Mouse (Mus musculus) activated CD4-positive, CD25-positive, alpha-beta regulatory T cell, adult 4 months (primary cell): ENCODE data around the gene Zbtb6. TPM values are rescaled to one million over a fixed set of nuclear protein-coding genes. Genes with fewer than 3 reads are reported as not detected.

Experiments
- ATAC-seq: one replicate; pipeline ENCODE4 v1.8.0; 2017
- polyA plus RNA-seq, 2 experiments: library from polyadenylated mRNA; unstranded; fragments of 100-300 nt; shearing (Covaris generic); gene quantifications; one replicate each; pipeline ENCODE4 v1.2.1; 2017

The Zbtb6 gene
- polyA plus RNA-seq = 1 to 10 TPM; 3.0 to 5.9 TPM

DNA sequence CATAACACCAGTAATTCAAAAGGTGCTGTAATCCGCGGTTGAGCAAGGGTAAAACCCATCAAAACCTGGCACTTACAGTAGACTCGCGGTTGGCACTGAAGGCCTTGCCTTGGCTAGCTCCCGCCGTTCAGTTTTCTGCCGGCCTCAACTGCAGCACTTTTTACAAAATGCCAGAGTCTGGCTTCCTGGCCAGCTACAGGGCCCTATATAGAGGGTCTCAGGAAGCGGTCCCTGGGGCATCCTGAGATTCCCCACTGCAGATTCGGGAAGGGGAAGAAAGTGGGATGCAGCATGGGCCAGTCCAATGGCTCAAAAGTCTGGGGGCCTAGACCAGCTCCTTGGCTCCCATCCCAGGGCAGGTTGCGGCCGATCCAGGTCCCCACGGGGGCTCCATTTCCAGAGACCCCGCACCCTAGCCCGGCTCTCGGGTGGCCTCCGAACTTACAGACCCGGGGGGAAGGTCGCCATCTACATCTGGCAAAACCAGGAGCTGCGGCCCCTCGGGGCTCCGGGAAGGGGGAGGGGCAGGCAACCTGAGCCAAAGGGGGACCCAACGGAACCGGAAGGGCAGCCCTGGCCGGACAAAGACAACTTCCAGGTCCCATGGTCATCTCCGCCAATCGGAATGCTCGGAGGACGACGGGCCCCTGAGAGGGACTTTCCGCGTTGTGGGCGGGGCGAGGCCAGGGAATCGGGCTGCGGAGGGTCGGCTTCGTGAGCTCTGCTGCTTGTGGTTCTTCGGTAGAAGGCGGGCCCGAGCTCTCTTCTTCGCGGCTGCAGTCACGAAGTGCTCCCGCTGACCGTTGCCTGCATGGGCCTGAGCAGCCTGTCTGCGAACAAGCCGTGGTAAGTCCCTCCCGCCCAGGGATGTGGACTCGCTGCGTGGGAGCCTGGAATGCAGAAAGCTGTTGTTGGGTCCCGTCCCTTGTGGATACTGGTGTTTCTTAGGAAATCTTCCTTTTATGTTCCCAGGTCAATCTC lies at the start of gene Zbtb6, which contains the start of the genes Zbtb26 and Rabgap1:
Zbtb6 (minus strand) TSS at position 561 of the 981 bp plus-strand sequence.
Zbtb26 (minus strand) TSS at position 525 of the 981 bp plus-strand sequence.
Rabgap1 (plus strand) TSS at position 669 of the 981 bp plus-strand sequence.
- peak; percentile 96 for ATAC-seq

DNA sequence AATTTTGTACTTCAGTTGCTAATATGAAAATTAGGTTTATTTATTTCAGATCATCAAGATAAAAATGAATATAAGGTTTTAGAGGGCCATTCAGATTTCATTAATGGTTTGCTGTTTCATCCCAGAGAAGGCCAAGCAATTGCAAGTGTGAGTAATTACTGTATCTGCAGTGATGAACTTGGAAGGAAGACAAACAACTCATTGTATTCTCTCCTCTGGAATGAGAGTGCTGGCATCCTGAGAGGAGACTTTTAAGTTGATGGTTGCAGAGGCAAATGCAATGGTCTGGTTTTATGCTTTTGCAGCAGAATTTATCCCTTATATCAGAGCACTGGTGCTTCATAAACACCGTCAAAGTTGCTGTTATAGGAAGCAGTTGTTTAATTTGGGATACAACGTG lies 46.0 kb upstream of the Zbtb6 start:
- no peak for ATAC-seq

DNA sequence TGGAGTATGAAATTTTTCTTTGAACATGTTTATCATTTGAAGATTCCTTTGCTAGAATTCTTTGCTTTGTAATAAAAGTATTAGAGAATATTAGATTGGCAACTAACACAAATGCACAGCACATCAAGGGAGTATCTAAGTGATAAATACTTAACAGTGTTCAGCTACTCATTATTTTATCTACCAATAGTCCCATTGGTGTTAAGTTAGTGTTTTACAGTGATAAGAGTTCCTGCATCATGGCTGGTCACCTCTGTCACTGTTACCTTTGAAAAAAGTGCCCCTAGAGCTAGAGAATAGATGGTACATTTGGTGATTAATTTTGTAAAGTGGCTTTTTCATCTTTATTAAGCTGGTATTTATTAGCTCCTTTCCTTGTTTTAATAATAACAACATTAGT lies 43.4 kb upstream of the Zbtb6 start:
- ATAC-seq = no peak

DNA sequence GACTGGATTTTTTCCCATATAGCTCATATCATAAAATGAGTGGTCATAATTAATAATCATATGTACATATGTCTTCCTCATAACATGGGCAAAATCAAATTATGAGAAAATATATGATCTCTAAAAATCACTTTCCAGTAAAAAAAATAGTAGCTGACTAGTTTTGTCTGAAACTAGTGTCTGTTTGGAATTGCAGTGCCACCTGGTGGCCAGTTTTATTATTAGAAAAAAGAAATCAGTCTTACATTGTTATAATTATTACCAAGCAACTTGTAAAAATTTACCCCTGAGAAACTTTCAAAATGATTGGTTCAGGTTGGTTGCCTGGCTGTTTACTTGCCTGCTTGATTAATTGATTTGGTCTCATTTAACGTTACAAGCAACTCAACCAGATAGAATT lies 42.4 kb upstream of the Zbtb6 start:
- ATAC-seq = no peak

DNA sequence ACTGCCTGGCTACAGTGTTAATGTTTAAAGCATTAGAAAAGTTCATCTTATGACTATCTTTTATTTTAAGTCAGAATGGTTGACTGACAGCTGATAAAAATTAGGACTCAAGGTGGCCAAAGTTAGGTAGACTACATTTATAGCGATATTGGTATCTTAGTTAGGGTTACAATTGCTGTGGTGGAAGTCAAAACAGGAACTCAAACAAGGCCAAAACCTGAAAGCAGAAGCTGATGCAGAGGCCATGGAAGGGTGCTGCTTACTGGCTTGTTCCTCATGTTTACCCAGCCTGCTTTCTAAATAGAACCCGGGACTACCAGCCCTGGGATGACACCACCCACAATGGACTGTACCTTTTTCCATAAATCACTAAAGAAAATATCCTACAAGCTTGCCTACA lies 41.2 kb upstream of the Zbtb6 start:
- no peak for ATAC-seq

DNA sequence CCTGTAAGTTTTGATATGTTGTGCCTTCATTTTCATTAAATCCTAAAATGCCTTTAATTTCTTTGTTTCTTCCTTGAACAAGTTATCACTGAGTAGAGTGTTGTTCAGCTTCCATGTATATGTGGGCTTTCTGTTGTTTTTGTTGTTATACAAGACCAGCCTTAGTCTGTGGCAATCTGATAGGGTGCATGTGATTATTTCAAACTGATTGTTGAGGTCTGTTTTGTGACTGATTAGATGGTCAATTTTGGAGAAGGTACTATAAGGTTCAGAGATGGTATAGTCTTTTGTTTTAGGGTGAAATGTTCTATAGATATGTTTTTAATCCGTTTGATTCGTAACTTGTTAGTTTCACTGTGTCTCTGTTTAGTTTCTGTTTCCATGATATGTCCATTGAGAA lies 37.1 kb upstream of the Zbtb6 start:
- ATAC-seq = no peak

DNA sequence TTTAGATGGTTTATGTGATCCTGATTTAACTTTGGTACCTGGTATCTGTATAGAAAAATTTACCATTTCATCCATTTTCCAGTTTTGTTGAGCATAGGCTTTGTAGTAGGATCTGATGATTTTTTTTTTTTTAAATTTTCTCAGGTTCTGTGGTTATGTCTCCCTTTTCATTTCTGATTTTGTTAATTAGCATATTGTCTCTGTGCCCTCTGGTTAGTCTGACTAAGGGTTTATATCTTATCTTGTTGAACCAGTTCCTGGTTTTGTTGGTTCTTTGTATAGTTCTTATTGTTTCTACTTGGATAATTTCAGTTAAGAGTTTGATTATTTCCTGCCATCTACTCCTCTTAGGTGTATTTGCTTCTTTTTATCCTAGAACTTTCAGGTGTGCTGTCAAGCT lies 36.6 kb upstream of the Zbtb6 start:
- ATAC-seq = no peak

DNA sequence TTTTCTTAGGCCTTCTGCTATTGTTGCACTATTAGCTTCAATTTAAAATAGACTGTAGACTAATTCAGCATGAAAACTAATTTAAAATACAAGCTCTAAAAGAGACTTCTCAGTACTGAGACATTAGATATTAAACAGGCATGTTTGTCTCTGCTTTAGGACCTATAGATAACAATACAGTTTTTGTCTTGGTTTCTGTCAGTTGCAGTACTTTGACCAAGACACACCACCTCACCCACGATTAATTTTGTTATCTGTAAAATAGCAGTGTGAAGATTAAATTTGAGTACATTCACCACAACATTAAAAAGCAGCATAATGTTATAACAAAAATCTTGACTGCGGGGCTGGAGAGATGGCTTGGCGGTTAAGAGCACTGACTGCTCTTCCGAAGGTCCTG lies 23.3 kb upstream of the Zbtb6 start:
- ATAC-seq = no peak

DNA sequence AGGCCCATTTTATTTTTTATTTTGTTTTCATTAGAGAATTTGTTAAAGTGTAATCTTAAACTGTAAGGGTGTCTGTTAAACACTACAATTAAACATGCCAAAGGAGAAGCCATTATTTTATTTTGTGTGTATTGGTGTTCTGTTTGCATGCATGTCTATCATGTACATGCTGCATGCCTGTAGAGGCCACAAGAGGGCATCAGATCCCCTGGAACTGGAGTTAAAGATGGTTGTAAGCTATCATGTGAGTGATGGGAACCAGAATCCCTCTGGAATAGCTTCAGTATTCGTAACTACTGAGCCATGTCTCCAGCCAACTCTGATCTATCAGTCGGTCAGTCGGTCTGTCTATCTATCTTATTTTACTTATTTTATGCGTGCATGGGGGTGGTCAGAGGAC lies 17.7 kb upstream of the Zbtb6 start:
- ATAC-seq = no peak

DNA sequence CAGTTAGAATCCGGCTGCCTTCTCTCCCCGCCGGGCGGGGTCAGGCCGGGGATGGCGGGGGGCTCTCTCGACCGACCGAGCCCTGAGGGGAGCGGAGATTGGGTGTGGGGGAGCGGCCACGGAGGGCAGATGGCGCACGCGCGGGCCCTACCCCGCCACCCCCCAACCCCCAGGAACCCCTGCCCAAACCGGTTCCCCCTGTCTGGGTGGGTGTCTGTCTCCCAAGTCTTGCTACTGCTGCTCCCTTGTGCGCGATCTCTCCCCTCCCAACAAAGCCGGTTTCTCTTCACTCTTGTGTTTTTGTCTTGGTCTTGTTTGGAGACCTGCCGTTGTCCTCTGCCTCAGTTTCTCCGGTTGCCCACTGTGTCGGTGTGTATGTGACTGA lies 9.4 kb upstream of the Zbtb6 start:
- peak; percentile 30 for ATAC-seq

DNA sequence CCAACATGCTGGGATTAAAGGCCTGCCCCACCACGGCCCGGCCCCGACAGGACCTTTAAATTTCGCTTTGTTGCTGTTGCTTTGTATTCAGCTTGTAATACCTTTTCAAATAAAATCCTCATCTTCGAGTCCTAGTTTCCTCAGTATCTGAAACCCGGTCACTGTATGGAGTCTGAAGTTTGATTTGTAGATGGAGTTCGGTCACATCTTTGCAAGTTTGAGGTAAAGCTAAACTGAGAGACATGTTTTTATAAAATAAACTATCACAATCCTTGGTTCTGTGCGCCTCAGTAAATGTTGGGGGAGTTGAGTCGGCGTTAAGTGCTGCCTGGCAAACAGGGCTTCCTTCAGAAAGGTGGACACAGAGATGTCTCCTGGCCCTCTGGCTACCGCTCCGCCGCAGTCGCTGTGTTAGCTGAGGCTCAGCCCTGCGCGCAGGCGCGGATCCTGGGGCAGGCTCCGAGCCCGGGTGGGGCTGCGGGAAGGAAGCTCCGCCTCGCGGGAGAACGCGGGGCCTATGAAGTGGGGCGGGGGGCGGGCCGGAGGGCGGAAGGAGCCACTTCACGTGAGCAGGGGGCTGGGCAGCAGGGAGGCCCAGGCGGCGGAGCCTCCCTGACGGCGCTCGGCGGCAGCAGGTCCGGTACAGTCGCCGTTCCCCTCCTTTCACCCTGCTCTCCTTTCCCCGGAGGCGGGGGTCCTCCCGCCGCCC lies 8.8 kb upstream of the Zbtb6 start:
- ATAC-seq = peak; percentile 95

DNA sequence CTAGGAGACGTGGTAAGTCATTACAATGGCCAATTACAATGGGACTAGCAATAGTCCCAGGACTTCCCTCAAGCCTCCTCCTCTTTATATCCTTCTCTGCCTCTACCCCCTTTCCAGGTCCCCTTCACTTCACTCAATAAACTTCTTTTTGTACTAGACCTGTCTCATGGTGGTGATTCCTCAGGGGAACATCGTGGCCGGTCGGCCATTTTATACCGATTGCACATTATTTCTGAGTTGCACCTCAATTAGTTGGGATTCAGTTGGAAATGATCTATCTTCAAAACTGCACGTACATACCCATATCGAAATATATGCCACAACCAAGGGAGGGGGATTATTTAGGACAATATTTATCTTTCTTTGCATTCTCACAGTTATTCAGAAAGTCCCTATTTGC lies 11.4 kb downstream of the Zbtb6 start:
- ATAC-seq = no peak

DNA sequence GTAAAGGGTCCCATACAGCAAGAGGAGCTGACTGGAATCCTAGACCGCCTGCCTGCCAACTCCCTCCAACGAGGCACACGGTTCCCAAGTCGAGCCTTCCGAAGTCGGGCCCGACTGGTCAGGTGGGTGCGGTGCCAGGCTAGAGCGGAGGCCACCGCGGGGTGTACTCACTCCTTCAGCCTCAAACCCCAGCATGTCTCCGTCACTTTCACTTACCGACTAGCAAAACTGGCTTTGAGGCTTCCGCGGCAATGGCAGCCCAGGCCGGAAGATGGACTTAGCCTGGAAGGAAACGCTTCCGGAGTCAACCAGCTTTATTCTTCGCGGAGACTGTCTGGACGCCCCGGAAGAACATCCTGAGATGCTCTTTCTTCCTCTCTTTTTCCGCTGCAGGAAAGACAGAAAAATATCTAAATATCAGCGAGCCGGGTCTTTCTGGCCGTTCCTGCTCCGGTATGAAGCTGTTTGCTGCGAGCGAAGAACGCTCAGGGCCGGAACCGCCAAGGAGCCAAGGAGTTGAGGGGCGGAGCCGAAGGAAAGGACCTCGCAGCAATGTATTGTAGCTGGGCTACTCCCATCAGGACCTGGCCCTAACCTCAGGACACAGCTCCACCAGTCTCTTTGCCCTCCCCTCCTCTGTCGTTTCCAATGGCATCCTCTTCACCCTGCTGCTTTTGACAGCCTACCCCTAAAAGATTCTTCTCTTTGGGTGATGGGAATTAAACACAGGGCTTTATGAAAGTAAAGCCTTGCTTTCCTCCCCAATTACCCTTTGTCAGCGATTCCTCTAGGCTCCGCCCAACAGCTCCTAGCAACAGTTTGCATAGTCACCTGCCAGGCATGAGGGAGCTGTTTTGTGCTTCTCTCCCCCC lies 12.1 kb downstream of the Zbtb6 start:
- ATAC-seq = peak; percentile 96

DNA sequence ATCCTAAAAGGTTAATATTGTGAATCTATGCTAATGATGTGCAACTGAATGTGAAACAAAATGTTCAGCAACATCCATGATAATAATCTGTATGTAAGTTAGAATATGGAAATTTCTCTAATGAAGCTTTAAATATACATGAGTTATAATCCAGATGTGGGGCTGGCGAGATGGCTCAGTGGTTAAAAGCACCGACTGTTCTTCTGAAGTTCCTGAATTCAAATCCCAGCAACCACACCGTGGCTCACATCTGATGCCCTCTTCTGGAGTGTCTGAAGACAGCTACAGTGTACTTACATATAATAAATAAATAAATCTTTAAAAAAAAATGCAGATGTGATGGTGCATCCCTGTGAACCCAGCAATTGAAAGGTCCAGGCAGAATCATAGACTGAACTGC lies 19.3 kb downstream of the Zbtb6 start:
- no peak for ATAC-seq

DNA sequence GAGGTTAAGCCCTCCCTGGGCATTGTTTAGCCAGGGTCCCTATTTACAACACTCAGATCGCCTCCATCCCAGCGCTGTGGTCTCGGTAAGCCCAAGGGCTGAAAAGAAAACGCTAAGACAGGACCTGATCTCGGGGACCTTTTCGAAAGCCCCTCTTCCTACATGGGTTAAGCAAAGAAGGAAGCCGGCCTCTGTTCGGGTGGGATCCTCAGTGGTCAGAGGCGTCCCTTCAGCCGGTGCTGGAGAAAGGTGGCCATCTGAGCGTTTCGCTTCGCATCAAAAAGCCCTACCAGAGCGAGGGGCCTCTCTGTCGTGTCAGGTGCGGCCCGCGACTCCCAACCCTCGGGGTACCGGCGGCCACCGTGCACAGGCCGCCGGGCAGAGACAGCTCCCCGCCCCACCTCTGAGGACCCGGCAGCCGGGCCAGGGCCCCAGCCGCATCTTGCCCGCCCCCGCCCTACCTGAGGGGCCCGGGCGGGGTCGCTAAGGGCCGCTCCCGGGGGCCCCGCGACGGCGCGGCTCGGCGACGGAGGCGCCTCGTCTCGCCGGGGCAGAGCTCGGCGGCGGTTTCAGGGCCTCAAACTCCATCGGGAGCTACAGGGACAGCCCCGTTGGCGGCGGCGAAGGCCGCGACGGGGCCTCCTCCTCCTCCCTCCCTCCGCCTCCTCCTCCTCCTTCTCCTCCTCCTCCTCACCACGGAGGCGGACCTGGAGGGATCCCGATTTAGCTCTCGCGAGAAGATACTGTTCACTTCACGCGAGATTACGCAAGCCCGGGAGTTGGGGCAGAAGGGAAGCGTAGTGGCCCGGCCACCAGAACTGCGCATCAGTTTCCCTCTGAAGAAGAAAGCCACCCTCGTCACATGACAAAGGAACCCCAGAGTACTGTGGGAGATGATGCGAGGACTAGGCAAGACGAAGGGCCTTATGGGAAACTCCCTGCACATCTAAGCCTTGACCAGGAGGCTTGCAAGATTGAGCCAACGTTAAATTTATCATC lies 20.4 kb downstream of the Zbtb6 start, which contains the start of gene Rc3h2:
Rc3h2 (minus strand) TSS at position 598 of the 999 bp plus-strand sequence.
- peak; percentile 99 for ATAC-seq

DNA sequence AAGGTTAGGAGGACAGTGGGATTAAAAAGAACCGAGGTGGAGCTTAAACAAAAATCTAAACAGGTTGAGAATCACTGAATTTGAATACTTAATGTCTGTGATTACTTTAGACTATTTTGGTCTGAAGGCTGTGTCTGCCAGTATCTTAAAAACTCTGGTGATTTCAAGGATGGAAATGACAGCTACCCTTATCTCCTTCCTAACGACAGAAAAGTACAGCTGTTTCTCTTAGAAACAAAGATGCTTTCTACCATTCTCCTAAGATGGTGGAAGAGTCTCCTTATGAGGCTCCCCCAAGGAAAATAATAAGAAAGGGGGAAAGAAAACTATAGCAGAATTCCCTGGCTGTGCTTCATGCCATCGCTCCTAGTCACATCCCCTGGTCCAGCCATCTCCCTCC lies 21.1 kb downstream of the Zbtb6 start:
- ATAC-seq = no peak

DNA sequence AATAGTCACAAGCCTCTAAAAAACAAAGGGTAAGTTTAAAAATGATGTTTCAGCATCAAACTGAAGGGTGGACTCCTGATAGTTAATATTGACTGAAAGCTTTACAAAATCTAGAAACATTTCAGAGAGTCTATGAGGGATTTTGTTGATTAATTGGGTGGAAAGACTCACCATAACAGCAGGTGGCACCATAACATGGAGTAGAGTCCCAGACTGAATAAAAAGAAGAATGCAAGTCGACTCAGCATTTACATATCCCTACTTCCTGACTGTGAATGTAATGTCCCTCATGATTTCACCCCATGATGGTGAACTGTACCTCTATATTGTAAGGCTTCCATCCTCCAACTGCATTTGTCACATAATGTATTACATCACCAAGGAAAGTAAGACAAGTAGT lies 47.4 kb downstream of the Zbtb6 start:
- no peak for ATAC-seq

DNA sequence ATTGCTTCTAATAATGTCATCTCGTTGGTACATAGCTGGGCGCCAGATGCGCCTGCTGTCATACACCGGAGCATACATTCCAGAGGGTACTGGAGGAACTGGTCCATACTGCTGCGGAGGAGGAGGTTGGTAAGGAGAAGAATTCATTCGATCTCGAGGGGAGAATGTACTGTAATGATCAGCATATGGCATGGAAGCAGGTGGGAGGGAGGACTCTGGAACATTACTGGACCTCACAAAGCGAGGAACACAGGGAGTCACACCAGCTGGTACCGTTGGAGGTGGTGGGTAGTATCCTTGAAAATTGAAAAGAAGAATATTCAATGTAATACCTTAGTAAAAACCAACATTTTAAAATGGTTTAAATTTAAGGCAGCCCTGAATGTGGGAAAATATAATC lies 60.0 kb downstream of the Zbtb6 start:
- no peak for ATAC-seq

DNA sequence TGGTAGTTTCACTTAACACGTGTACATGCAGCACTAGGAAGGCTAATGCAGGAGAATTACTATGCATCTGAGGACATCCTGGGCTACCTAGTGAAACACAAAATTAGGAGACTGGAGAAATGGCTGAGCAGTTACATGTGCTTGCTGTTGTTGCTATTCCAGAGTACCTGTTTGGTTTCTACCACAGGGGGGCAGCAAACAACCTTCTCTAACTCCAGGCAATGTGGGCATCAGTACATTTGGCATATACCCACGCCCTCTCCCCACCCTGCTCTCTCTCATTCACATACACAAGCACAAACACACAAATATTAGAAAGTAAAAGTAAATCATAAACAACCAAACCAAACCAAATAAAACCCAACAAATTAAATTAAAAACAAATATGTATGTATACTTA lies 62.8 kb downstream of the Zbtb6 start:
- peak; percentile 89 for ATAC-seq

DNA sequence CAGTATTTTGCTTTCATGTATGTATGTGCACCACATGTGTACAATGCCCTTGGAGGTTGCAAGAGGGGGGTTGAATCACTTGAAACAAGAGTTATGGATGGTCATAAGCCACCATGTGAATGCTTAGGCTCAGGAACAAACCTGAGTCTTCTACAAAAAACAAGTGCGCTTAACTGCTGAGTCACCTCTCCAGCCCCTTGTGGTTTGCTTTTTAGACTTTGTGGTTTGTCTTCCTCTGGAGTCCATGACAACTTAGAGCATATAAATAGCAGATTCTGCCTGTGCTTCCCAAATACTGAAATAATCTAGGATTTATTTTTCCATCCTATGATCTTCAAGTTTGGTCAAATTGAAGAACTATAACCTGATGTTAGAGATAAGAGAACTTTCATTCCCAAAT lies 67.0 kb downstream of the Zbtb6 start:
- ATAC-seq = no peak
